Mouse (Mus musculus) liver (tissue): ENCODE results near the gene Tprn.
A peak's percentile ranks its signal among the peaks of the same experiment; 100 is the strongest.

Experiments used
- DNase-seq: peaks from one replicate; pipeline ENCODE4 v3.0.0-alpha.2; 2020; ENCODE audit warnings: mixed read lengths

The Tprn gene

GRCm38 (mm10) chr2:25267241-25267640, 4.8 kb downstream of the Tprn start:
- no peak for DNase-seq

DNA sequence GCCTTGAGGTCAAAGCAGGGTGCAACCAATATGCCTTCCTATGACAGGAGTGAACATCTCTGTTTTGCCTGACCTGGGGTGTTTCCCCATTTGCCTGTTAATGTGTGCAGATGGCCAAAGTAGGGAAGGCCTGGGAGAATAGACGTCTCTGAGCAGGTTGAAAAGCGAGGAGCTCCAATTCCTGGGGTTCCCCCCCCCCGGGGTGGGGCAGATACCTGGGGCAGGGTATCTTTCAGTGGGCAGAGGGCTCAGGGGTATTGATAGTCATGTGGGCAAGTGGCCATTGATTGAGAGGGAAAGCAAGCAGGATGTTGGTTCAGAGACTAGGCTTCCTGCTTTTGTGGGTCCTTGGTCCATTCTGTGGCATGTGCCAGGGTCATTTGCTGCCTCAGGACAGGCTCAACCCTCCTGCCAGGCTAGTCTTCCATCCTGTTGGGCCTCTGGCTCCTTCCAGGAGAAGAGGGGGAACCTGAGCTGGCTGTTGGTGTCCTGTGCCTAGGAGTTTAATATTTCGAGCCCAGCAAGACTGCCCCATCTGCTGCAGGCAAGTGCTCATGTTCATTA, 5.4 kb downstream of the Tprn start:
- no peak for DNase-seq

DNA sequence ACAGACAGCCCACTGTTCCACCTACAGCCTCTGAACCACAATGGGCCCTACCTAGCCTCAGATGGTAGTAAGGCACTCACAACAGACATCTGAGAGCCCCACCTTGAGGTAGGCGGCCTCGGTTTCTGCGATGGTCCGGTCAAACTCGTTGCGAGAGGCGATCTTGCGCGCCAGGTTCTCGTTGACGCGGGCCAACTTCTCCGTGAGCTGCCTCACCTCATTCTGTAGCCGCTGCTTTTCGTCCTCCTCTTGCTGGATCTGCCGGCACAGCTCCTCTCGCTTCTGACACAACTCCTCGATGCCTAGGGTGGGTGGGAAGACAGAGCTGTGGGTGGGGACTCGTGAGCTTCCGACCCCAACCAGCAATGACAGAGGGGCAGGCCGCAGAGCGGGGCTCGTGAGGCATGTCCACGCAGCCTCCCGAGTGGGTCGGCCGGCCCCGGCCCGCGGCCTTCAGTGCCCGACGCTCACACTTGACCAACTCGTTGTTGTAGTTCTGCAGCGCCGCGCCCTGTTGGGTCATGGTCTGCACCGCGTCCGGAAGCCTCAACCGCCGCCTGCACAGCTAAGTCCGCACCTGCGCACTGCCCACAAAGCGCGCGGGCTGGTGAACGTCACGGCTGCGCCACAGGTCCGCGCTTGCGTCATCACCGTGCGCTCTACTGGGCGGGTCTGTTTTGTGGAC, 9.6 kb downstream of the Tprn start, which contains the start of the genes Ssna1 and Anapc2:
Gene Ssna1, minus strand, starts transcription at position 612 of the 685 bp plus-strand sequence.
Gene Anapc2, plus strand, starts transcription at position 652 of the 685 bp plus-strand sequence.
- DNase-seq, result peak; percentile 98

- no peak for DNase-seq
Measured at GRCm38 (mm10) chr2:25272515-25272914, 10.1 kb downstream of the Tprn start.

DNA sequence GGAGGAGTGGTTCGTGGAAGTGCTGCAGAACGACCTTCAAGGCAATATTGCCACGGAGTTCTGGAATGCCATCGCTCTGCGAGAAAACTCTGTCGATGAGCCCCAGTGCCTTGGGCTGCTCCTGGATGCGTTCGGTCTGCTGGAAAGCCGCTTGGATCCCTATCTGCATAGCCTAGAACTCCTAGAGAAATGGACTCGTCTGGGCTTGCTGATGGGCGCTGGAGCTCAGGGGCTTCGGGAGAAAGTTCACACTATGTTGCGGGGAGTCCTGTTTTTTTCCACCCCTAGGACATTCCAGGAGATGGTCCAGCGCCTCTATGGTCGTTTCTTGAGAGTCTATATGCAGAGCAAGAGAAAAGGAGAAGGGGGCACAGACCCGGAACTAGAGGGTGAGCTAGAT, 10.6 kb downstream of the Tprn start:
- no peak for DNase-seq

GRCm38 (mm10) chr2:25278928-25279882, 16.8 kb downstream of the Tprn start:
- peak; percentile 80 for DNase-seq

GRCm38 (mm10) chr2:25285551-25285950, 23.1 kb downstream of the Tprn start:
- no peak for DNase-seq

GRCm38 (mm10) chr2:25286314-25286713, 23.9 kb downstream of the Tprn start:
- no peak for DNase-seq

DNA sequence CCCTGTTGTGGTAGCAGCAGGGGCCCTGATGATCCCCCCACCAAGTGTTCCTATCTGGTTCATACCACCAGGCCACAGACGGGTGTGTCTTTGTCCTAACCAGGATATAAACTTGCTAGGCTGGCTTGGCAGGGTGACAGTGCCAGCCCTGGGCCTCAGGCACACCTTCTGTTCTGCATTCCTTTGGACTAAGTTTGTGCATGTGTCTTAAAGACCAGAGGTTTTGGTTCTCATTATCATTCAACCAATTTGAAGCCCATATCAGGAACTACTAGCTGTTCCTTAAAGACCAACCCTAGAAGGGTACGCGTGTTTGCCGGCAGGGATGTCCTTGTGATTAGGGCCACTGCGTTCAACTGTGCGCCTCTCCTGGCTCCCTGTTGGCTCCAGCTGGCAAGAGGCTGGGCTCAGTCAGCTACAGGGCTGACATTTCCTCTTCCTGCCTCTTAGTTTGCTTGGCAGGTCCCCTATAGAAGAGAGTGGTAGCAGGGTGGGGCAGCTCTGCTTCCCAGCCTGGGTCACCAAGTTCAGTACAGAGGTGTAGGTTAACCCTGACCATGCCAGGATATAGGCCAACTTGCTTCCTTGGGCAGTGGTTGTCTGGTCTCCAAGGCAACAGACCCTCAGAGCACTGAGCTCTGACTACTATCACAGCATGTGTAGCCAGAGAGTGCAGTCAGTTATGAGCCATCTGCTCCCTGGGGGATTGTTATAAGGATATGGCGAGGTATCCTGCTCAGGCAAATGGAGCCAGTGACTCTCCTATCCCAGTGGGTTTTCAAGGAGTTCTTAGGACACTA, 24.6 kb downstream of the Tprn start:
- no peak for DNase-seq

GRCm38 (mm10) chr2:25287927-25288649, 25.7 kb downstream of the Tprn start, which contains the start of gene Tmem210:
Tmem210 (plus strand) TSS chr2:25288145.
- no peak for DNase-seq

- DNase-seq, result no peak
Measured at GRCm38 (mm10) chr2:25288734-25289345, 26.4 kb downstream of the Tprn start.

GRCm38 (mm10) chr2:25289651-25290050, 27.2 kb downstream of the Tprn start, which contains the start of gene Lrrc26:
Lrrc26 (plus strand) TSS chr2:25289915.
- no peak for DNase-seq

- DNase-seq, result no peak
Measured at GRCm38 (mm10) chr2:25290101-25290815, 27.8 kb downstream of the Tprn start.

DNA sequence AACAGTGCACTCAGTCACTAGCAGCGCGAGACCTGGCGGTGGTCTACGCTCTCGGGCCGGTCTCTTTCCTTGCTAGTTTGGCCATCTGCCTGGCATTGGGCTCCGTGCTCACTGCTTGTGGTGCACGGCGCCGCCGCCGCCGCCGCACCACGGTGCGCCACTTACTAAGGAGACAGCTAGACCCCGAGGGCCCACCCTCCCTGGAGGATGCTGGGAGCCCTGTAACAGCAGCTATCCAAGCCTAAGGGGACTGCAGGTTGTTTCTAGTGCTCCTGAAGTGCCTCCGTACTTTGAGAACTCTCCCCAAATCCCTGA, 28.4 kb downstream of the Tprn start:
- no peak for DNase-seq

DNA sequence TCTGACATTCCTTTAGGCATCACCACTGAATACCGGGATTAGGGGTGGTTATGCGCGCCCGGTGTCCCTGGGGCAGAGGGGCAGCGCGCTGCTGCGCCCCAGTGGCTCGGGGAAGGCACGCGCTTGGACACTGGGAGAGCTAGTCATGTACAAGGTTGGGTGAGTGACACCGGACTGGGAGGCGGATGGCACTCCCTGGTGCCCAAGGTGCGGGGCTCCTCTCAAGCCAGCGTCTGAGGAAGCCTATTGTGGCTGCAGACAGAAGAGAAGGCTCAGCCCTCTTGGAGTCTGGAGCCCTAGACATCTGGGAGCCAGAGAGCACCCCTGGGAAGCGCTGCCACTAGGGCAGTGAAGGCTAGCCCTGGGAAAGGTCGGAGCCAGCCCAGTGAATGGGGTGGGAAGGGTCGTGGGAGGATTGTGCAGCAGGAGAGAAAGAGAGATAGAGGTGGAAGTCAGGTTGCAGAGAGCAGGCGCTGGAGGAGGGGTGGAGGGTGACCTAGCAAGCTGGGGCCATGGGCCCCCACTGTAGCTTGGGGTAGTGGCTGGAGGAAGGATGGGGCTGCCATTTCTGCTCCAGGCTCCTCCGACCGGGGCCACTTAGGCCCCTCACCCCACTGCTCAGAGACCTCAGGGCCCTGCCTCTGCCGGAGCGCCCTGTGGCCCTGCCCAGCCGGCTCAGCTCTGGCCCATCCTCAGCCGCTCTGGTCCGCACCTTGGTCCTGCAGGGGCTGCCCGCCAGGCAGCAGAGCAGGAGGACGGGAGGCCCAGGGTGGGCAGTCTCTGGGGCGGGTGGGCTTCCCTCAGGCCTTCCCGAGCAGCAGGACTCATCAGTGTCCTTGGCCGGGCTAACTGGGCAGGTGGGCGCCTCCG, 29.0 kb downstream of the Tprn start:
- no peak for DNase-seq

- no peak for DNase-seq
Measured at GRCm38 (mm10) chr2:25292054-25292544, 29.7 kb downstream of the Tprn start.

- peak; percentile 77 for DNase-seq
Measured at GRCm38 (mm10) chr2:25292856-25293255, 30.4 kb downstream of the Tprn start.

GRCm38 (mm10) chr2:25293706-25294105, 31.3 kb downstream of the Tprn start:
- DNase-seq, result no peak

DNA sequence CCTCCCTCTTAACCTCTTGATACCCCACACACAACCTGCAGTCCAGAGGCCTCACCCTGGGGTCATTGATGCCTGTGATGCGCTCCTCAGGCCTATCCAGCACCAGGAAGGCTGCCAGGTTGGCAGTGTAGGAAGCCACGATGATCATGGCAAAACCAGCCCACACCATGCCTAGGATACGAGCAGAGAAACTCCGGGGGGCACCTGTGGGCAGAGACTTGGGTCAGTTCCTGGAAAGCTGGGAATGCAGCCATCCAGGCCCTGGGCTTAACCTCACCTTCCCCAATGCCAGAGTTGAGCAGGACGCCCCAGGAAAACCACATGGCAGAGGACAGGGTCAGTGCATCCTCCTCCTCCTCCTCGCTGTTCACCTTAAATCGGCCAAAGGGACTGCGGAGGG, 34.7 kb downstream of the Tprn start:
- no peak for DNase-seq

GRCm38 (mm10) chr2:25298046-25298445, 35.6 kb downstream of the Tprn start:
- DNase-seq, result no peak
